ENCODE assay signal across 8 mouse cellular contexts in the genomic region with DNA sequence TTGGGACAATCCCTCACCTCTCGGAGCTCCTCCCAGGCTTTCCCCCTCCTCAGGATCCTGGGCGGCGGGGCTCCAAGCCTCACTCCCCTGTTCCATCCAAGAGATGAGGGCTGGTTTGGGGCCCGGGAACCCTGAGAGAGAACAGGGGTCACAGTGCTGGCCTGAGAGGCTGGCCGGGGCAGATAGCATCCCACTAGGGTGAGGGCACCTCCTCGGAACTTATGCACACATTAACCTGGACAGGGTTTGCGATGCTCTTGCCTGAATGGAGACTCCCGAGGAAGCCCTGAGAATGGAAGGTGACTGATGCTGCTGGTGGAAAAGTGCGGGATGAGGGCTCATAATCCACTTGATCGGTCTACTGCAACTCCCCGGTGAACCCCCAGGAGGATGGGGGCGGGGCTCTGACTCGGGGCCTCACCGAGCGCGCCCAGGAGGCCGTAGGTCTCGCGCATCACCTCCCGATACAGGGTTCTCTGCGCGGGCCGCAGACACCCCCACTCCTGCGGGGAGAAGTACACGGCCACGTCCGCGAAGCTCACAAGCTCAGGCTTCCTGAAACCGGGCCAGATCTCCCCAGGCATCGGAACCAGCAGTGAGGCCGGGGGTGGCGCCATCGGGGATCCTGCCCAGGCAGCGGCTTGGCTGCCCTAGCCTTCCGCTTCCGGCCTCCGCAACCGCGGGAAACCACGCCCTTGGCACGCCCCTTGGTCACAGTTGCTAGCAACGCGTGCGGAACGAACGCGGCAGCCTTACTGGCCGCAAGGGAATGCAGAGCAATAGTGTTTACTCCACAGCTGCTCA. TPM values are rescaled to one million over a fixed set of nuclear protein-coding genes. Genes with fewer than 3 reads are reported as not detected.
A peak's percentile ranks its signal among the peaks of the same experiment; 100 is the strongest.
DNase-seq lines count a peak whose midpoint lies in the region; ATAC-seq lines count a peak whose summit lies in the region.

Gene Zfp688 (minus strand): TSS at position 681 of the 804 bp plus-strand sequence.

- H3K4me3 ChIP-seq in hindbrain, embryonic 16.5 days (ENCODE audit: low read length), result peak within 1 kb of the TSS; percentile 82
- H3K4me3 ChIP-seq in macrophage (ENCODE audit: inconsistent target), result peak within 1 kb of the TSS; percentile 83

- peaks cover 8% of the 10 kb centered on the region; the same call in 1 of the 2 replicates for H3K79me2 ChIP-seq in macrophage (ENCODE audit: inconsistent target)

- H3K4me1 ChIP-seq in hindbrain, embryonic 16.5 days (ENCODE audit: control insufficient read depth, insufficient read depth, low read depth, low read length), result peaks cover 11% of the 10 kb centered on the region

- peak within 1 kb of the TSS; percentile 87 for H3K4me2 ChIP-seq in hindbrain, embryonic 16.5 days (ENCODE audit: low read length)

- H3K27ac ChIP-seq in hindbrain, embryonic 16.5 days (ENCODE audit: low read depth, low read length), result peak within 1 kb of the TSS; percentile 87
- H3K27ac ChIP-seq in macrophage, result peak within 1 kb of the TSS; percentile 45; the same call in 1 of the 2 replicates

- H3K9ac ChIP-seq in hindbrain, embryonic 16.5 days (ENCODE audit: low read depth, low read length), result peak within 1 kb of the TSS; percentile 89

- peaks cover 4% of the 10 kb centered on the region for H3K27me3 ChIP-seq in hindbrain, embryonic 16.5 days (replicated peaks; ENCODE audit: control insufficient read depth, insufficient read depth, low read length)

- DNase-seq in WW6 (ENCODE audit: low read depth, low spot score), result peak; percentile 76
- peak; percentile 75 to 87 for DNase-seq in cerebellum, postnatal 4 days (ENCODE audit: low spot score in 2 of 2)
- DNase-seq in gastrocnemius, adult 18-20 months (ENCODE audit: low spot score), result peak; percentile 94
- peak; percentile 91 to 94 for DNase-seq in left cerebral cortex, adult 18-20 months (ENCODE audit: low spot score in 2 of 2)
- DNase-seq in right cerebral cortex, adult 18-20 months, result peak; percentile 94
- DNase-seq in urinary bladder, postnatal 10 days (ENCODE audit: low spot score), result peak; percentile 83

- H3K9me3 ChIP-seq in hindbrain, embryonic 16.5 days (ENCODE audit: control insufficient read depth, low read length), result no peaks in the 10 kb centered on the region

- no peaks in the 10 kb centered on the region for H3K36me3 ChIP-seq in hindbrain, embryonic 16.5 days (ENCODE audit: control insufficient read depth, insufficient read depth, low read length)
- H3K36me3 ChIP-seq in macrophage (ENCODE audit: inconsistent target), result no peaks in the 10 kb centered on the region

- under 1% methylated on average over 48 of the region's 48 CpGs for WGBS in hindbrain, embryonic 16.5 days
- WGBS in macrophage (ENCODE audit: missing documents), result 2% methylated on average over 42 of the region's 48 CpGs

- peak; percentile 97 for ATAC-seq in hindbrain, embryonic 16.5 days

RNA-seq across cellular contexts. Expression of gene Zfp688, which starts in this region (rescaled TPM):
- total RNA-seq in gastrocnemius, adult 18-20 months (2021), result 1 to 10 TPM; 1.4 to 2.1 TPM
- polyA plus RNA-seq in hindbrain, embryonic 16.5 days (2015; fragmentation: Nextera tagmentation; extraction: Ambion mirVana), result 27.4 and 29.1 TPM in 2 replicates
- 10 to 100 TPM; 12.7 to 15.7 TPM for total RNA-seq in left cerebral cortex, adult 18-20 months (2021)
- total RNA-seq in macrophage (2018; cell fraction: chromatin; rRNA removed), result 10 to 100 TPM in 11 of 26 experiments, 1 to 10 TPM in 15; 1.5 to 20.7 (median 7.9) TPM
- total RNA-seq in macrophage (2018; cell fraction: cytosol; rRNA removed), result 10 to 100 TPM in 17 of 26 experiments, 1 to 10 TPM in 9; 3.8 to 18.2 (median 13.4) TPM
- 10 to 100 TPM in 11 of 26 experiments, 1 to 10 TPM in 15; 2.7 to 24.5 (median 9.5) TPM for total RNA-seq in macrophage (2018; cell fraction: nucleus; rRNA removed)
- 5.1 to 17.4 TPM (median 8.9 TPM) in 3 replicates for polyA plus RNA-seq in macrophage (2018)

Comparison
In these comparisons a context has a peak if more than half of its experiments do, and no peak if none do; other contexts are left out.
1. Peak in every context shown above with its lines: DNase-seq, ATAC-seq, H3K4me3 ChIP-seq and H3K27ac ChIP-seq.
2. RNA of gene Zfp688 (total RNA-seq): 12.7 to 15.7 TPM in left cerebral cortex, adult 18-20 months; 1.4 to 2.1 TPM in gastrocnemius, adult 18-20 months; every median in the first group is over 4 times any median in the second.